Mouse (Mus musculus): Measurements from ENCODE around the gene Ass1. TPM values are rescaled to one million over a fixed set of nuclear protein-coding genes. Genes with fewer than 3 reads are reported as not detected.
A peak's percentile ranks its signal among the peaks of the same experiment; 100 is the strongest.

The Ass1 gene
- total RNA-seq, 2 experiments from 2014 or later, result 20.6 to 21.2 TPM

DNA sequence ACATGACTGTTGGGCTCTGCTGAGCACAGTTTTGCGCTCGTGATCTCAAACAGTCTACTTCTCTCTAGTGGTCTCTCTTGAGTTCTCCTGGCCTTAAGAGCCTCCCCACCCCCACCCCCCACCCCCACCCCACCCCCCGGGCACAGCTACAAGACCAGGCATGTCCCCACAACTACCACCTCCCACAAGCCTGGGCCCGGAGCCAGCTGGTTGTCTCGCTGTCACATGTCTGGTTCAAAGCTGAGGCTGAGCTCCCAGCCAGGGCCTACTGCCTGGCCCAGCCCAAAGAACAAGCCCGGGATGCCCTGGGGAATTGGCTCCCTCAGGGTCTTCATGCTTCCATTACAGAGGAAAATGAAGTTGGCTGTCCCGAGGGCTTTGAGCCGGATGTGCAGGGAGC is 15.7 kb upstream of the Ass1 start:
- DNase-seq (ENCODE audit: extremely low spot score in 1 of 2, low spot score in 2 of 2), result peak; percentile 35 to 83
- intact Hi-C loops (cut with DNase I), result no loop called here

DNA sequence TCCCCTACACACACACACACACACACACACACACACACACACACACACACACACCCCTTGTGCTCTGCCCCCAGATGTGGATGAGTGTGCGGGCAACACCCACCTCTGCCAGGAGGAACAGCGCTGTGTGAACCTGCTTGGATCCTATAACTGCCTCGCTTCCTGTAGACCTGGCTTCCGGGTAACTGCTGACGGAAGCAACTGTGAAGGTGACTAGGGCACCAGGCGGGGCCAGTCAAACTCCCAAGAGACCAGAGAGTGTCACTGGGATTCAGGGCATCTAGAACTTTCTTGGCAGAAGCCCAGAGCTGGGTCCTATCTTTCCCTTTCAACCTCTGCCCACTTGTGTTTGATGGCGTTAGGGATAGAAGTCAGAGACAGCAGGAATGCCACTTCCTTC is 14.6 kb upstream of the Ass1 start:
- intact Hi-C loops (cut with DNase I), result no loop called here
- no peak for DNase-seq (ENCODE audit: extremely low spot score in 1 of 2, low spot score in 2 of 2)

DNA sequence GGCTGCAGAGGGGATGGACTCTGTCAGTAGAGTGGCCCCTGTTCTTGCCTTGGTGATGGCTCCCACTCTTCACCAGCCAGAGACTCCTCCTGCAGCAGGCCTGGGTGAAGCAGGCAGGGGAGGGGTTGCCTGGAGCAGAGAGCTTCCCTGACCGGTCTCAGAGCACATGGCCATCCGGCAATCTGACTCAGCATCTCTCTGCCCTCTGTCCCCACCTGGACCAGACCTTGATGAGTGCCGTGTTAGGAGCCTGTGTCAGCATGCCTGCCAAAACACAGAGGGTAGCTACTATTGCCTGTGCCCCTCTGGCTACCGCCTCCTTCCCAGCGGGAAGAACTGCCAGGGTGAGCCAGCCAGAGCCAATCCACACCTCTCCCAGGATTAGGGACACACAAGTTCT is 11.5 kb upstream of the Ass1 start:
- DNase-seq (ENCODE audit: extremely low spot score in 1 of 2, low spot score in 2 of 2), result no peak
- intact Hi-C loops (cut with DNase I), result no loop called here

DNA sequence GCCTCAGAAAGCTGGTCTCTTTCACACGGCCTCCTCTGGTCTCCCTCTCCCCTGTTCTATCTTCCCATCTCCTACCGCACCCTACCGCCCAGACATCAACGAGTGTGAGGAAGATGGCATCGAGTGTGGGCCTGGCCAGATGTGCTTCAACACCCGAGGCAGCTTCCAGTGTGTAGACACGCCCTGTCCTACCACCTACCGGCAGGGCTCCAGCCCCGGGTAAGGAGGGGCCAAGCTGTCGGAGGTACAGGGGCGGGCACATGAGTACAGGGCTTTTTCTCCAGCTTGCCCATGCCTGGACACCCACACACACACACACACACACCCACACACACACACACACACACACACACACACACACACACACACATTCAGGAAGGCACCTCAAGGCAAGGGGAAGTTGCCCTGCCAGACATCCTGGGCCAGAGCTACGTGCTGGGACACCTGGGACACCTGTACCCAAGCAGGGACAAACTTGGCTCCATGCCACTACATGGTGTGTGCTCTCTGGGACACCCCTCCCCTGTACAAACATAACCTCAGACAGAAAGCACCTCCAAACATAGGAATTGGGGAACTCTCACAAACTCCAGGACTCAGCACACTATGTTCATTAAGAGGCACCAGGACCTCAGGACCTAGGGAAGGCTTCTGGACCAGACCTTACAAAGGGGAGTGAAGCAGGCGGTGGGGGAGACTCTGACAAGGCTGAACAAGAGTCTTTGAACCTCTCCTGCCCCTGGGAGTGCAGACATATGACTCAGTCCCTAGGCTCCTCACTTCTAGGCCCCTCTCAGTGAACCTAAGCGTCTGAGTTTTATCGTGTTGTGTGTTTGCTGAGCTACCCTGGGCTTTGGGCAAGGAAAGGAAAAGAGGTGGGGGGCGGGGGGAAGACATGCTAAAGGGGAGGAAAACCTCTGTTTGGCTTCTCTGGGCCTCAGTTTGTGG is 10.7 kb upstream of the Ass1 start:
- intact Hi-C loops (cut with DNase I), result no loop called here
- DNase-seq (ENCODE audit: extremely low spot score in 1 of 2, low spot score in 2 of 2), result peak in 1 of 2 experiments; percentile 26

DNA sequence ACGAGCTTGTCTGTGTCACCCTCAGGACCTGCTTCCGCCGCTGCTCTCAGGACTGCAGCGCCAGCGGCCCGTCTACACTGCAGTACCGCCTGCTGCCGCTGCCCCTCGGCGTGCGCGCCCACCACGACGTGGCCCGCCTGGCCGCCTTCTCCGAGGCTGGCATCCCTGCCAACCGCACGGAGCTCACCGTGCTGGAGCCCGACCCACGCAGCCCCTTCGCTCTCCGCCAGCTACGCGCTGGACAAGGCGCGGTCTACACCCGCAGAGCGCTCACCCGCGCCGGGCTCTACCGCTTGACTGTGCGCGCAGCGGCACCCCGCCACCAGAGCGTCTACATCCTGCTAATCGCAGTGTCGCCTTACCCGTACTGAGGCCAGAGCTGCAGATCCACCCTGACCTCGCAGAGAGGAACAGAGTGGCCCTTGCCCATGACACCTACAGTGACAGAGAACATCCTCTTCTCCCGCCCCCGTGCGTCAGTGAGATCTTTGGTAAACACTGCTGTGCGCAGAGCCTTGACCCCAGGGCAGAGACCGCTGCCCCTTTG is 9.9 kb upstream of the Ass1 start:
- peak in 1 of 2 experiments; percentile 70 for DNase-seq (ENCODE audit: extremely low spot score in 1 of 2, low spot score in 2 of 2)
- intact Hi-C loops (cut with DNase I), result no loop called here

DNA sequence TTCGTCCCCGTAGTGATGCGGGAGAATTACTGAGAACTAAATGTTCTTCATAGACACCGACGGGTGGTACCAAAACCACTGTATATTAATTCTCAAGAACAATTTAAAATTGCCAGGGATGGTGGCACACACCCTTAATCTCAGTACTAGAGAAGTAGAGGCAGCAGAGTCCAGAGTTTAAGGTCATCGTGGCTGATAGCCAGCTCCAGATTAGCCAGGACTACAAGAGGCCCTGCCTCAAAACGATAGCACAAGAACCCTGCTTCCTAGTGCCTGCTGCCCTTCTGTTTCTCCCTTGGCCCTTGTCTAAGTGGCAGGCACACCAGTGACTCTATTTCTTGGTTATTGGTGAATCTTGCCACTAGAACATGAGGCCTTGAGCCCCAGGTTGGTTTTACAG is 9.1 kb upstream of the Ass1 start:
- no peak for DNase-seq (ENCODE audit: extremely low spot score in 1 of 2, low spot score in 2 of 2)
- intact Hi-C loops (cut with DNase I), result no loop called here

DNA sequence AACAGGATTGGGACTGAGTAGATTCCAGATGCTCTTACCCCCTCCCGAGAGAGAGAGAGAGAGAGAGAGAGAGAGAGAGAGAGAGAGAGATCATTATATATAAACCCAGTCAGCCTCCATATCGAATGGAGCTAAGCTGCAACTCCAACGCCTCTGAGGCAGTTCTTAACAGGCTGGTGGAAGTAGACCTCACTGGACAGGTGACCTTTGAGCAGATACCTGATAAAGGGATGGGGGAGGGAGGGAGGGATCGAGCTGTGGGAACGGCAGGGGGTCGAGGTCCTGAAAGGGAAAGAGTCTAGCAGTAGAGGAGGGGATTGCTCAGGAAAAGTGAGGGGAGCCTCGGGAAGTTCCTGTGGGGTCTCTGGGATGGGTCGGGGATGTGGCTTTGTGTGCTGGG is 8.0 kb upstream of the Ass1 start:
- no peak for DNase-seq (ENCODE audit: extremely low spot score in 1 of 2, low spot score in 2 of 2)
- intact Hi-C loops (cut with DNase I), result no loop called here

DNA sequence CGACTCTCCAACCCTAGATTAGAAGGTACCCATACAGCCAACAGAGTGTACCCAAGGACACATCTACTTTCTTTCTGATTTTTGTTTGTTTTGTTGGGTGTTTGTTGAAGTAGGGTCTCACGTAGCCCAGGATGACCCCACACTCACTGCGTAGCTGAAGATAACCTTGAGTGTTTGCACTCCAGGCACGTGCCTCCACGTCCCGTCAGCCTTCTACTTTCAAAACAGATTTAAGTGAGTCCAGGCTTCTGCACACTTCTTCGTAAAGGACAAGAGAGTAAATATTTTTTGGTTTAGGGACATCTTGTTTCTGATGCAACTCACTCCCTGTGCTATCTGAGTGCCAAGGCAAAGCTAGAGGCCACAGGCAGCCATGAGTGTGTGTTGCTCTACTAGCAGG is 6.8 kb upstream of the Ass1 start:
- DNase-seq (ENCODE audit: extremely low spot score in 1 of 2, low spot score in 2 of 2), result no peak
- intact Hi-C loops (cut with DNase I), result no loop called here

DNA sequence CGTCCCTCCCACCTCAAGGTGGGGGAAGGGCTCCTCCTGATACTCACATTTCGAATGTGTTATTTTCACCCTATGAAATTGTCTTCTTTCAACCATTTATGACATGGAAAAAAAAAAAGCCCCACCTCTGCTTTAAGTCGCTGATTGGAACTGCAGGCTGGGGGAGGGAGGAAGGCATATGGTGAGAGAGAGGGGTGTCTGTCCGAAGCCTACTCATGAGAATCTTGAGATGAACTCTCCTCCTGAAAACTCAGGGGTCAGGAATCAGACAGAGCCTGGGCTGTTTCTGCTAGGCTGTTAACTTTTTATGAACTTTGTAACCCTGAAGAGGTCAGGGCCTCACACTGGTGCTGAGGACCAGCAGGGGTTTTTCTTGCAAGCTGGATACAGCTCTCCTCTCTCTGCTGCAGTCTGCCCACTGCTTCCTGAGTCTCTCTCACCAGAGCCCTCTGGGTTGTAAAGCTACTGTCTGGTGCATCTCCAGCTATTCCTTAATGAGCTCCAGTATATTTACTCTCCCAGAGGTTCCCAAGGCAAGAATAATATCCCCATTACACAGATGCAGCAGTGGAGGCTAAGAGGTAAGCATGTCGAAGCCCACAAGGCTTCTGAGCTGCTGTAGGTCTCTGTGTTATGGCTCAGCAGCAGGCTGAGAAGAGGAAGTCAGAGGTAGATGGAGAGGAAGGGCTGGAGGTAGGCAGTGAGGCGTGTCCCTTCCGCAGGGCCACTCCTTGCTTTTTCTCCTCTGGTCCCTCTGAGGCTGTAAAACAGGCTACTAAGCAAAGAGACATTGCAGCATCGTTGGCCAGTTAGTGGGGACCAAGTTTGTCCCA is 6.1 kb upstream of the Ass1 start:
- intact Hi-C loops (cut with DNase I), result no loop called here
- DNase-seq (ENCODE audit: extremely low spot score in 1 of 2, low spot score in 2 of 2), result no peak

DNA sequence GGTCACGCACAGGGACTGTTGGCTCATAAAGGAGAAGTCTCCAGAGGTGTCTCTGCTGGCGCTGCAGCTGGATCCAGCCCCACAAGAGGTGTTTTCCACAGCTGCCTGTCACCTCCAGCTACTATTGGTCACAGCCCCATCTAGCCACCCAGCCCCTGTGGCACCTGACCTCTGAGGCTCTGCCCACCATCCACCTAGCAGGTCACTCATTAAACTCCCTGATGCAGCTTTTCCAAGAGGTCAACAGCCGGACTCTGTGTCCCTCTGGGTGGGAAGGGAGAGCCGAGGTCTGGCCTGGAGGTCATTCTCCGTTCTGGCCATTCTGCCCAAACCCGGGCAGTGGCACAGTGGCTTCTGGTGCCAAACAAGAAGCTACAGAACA is 5.5 kb upstream of the Ass1 start:
- DNase-seq (ENCODE audit: extremely low spot score in 1 of 2, low spot score in 2 of 2), result no peak
- intact Hi-C loops (cut with DNase I), result no loop called here

DNA sequence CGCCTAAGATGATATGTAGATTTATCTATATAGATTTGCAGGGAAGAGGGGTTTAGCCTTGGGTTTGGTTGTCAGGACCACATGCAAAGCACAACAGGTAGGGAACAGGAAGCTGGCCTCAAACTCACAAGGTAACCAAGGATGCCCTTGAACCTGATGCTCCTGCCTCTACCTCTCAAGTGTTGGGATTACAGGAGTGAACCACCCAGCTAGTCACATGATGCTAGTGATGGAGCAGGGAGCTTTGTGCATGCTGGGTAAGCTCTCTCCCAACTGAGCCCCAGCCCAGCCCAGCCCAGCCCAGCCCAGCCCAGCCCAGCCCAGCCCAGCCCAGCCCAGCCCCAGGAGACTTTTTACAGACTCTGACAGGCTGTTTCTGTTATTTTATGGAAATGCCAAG is 2.5 kb upstream of the Ass1 start:
- no peak for DNase-seq (ENCODE audit: extremely low spot score in 1 of 2, low spot score in 2 of 2)
- intact Hi-C loops (cut with DNase I), result no loop called here

DNA sequence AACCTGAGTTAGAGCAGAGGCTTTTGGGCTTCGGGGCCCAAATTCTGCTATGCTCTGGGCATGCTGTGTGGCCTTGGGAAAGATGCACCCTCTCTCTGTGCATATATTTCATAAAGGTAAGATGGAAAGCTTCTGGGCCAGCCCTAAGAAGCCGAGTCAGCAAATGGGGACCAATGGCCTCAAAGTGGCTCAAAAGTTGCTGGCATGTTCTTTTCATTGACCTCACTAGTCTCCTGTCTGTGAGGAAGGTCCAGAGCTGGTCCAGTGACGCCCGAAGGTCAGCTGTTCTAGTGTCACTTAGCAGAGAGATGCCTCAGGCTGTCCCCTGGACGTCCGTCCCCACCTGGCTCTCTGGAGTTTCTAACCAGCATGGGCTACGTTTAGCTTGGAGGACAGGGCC is 1.1 kb upstream of the Ass1 start:
- no peak for DNase-seq (ENCODE audit: extremely low spot score in 1 of 2, low spot score in 2 of 2)
- intact Hi-C loops (cut with DNase I), result no loop called here

DNA sequence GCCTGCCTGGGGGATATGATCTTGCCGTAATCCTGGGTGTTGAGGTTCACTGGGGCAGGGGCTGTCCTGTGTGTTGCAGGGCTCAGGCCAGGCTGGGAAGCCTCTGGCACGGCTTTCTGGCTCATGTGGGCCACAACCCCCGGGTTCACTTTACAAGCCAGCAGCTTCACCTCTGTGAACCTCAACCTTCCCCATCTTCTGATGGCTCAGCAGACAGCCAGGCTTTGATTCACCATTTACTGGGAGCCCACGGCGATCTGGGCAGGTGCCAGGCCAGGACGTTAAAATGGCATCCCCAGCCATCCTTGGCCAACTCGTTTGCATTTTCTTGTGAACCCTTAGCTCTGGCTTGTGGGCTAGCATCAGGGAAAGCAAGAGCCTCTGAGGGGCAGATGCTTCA is 527 bp upstream of the Ass1 start:
- intact Hi-C loops (cut with DNase I), result no loop called here
- no peak for DNase-seq (ENCODE audit: extremely low spot score in 1 of 2, low spot score in 2 of 2)

DNA sequence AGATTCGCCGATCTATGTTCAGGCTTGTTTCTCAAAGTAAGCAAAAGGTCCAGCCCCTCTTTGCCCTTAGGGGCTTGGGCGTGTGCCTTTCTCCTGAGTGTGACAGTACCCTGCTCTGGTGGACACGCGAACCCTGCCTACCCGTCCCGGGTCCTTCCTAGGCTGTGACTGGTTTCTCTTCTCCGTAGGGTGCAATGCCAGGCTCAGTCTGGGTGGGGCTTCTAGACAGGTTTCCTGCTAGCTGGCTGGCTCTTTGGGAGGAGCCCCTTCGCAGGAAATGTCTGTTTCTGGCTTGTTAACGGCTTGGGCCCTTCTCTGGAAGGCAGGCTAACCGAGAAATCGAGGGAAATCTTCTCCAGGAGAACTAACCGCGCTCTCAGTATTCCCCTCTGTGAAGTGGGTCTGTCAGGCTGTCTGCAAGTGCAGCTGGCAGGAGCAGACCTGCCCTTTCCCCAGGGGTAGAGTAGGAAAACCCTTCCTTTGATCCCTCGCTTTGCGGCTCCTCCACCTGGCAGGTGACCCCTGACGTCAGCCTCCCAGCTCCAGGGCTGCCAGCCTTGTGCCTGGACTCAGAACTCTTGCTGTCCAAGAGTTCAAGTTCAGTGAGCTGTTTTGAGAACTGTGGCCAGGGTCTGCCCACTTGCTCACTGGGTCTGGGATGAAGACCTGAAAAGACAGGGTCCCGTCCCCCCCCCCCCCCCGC is 827 bp downstream of the Ass1 start:
- intact Hi-C loops (cut with DNase I), result no loop called here
- DNase-seq (ENCODE audit: extremely low spot score in 1 of 2, low spot score in 2 of 2), result peak in 1 of 2 experiments; percentile 33

DNA sequence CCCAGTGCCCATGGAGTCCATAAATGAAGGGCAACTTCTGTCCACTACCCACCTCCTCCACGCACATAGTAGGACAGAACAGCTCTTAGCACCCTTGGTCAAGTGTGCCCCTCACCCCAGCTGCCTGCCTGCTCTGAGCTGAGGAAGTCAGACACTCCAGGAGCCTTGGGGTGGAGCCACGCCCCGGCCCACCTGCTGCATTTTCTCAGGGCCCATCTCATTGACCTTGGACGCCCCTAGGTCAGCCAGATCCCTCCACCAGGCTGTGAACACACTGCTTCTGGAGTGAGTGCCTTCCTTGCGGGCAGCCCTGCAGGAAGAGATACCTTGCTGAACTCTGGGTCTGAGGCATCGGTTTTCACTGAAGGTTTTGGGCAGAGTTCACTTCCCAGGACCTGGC is 1.6 kb downstream of the Ass1 start:
- peak in 1 of 2 experiments; percentile 23 for DNase-seq (ENCODE audit: extremely low spot score in 1 of 2, low spot score in 2 of 2)
- intact Hi-C loops (cut with DNase I), result no loop called here

DNA sequence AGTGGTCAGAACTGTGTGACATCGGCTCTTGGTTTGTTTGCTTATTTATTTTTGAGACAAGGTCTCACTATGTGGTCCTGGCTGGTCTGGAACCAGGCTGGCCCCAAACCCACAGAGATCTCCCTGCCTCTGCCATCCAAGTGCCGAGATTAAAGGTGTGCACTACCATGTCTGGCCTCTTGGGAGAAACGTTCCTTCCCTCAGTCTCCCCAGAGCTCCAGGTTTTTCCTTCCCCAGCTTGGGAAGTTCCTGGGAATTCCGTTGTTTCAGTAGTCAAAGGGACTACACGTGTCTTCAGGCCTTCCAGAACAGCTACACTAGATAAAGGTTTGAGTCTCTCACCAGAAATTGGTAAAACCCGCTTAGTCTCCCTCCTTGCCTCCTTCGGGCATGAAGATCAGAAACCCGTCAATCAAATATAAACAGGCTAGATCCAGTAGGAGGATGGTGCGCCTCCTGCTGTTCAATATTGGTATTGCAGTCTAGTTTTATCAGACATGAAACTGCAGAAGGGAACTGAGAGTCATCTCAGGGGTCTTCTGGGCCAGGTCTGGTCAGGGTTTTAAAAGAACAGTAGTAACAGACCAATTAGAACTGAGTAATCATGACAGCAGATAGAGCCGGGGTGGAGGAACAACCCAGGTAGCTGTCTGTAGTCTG is 2.5 kb downstream of the Ass1 start:
- peak in 1 of 2 experiments; percentile 51 for DNase-seq (ENCODE audit: extremely low spot score in 1 of 2, low spot score in 2 of 2)
- intact Hi-C loops (cut with DNase I), result no loop called here

DNA sequence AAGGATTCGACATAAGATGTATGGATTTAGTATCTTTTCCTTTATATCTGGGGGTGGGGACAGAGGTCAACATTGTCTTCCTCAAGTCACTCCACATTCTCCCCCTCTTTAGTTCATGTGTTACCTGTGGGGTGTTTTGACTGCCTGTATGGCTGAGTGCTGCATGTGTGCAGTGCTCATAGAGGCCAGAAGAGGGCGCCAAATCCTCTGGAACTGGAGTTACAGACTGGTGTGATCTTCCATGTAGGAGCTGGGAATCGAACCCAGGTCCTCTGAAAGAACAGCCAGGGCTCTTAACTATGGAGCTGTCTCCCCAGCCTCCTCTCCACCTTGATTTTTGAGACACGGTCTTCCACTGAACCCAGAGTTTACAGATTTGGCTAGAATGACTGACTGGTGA is 3.9 kb downstream of the Ass1 start:
- no peak for DNase-seq (ENCODE audit: extremely low spot score in 1 of 2, low spot score in 2 of 2)
- intact Hi-C loops (cut with DNase I), result no loop called here

DNA sequence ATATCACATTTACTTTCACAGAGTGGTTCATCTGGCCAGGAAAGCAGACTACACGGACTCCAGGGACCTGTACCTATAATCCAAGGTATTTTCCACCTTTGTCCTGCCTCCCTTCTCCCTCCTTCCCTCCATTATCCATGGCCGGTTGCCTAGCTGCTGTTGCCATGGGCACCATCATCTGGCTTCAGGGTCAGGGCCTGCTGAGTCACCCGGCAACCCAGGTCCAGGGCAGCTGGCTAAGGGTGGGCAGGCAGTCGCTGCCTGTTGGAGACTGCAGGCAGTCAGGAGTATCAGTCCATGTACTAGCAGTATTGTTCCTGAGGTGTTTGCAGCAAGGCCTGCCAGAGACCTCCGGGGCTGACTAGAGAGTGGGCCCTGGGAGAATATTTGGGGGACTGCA is 4.7 kb downstream of the Ass1 start:
- peak in 1 of 2 experiments; percentile 24 for DNase-seq (ENCODE audit: extremely low spot score in 1 of 2, low spot score in 2 of 2)
- intact Hi-C loops (cut with DNase I), result no loop called here
